Mouse (Mus musculus) cerebellum, adult 9-11 months (tissue): ENCODE results near the gene Pld3.

ENCODE experiments used
- DNase-seq: peaks from one replicate; pipeline ENCODE4 v3.0.0; 2022

Pld3 gene

GRCm38 (mm10) chr7:27483860-27484259 lies 69.2 kb downstream of the Pld3 start:
- DNase-seq, result no peak
